Mouse (Mus musculus) adipocyte (in vitro differentiated cells): ENCODE results near the gene Slc35a3.
A peak's percentile ranks its signal among the peaks of the same experiment; 100 is the strongest.
"Not testable (repeated sequence)": the region's sequence is repeated elsewhere in the genome, so short reads cannot be mapped to it uniquely, and the experiment has no call there.

Source experiments
- DNase-seq: peaks from one replicate; pipeline ENCODE4 v3.0.0-alpha.2; 2016; ENCODE audit warnings: low spot score

Slc35a3 gene

GRCm38 (mm10) chr3:116712436-116712881, at the start of gene Slc35a3:
Slc35a3 (minus strand) TSS chr3:116712831.
- DNase-seq: peak; percentile 47

- no peak for DNase-seq
These were observed 40.2 kb upstream of the Slc35a3 start for GRCm38 (mm10) chr3:116752818-116753217.

GRCm38 (mm10) chr3:116751191-116751860, 38.7 kb upstream of the Slc35a3 start:
- DNase-seq: peak; percentile 59

- DNase-seq: peak; percentile 64
These were observed 36.0 kb upstream of the Slc35a3 start for GRCm38 (mm10) chr3:116748391-116749170.

GRCm38 (mm10) chr3:116747648-116748047, 35.0 kb upstream of the Slc35a3 start:
- DNase-seq: not testable (repeated sequence)

GRCm38 (mm10) chr3:116740963-116741362, 28.3 kb upstream of the Slc35a3 start:
- no peak for DNase-seq

- DNase-seq: no peak
These were observed 27.5 kb upstream of the Slc35a3 start for GRCm38 (mm10) chr3:116740106-116740505.

GRCm38 (mm10) chr3:116737326-116737731, 24.7 kb upstream of the Slc35a3 start:
- peak; percentile 68 for DNase-seq

- no peak for DNase-seq
These were observed 17.0 kb upstream of the Slc35a3 start for GRCm38 (mm10) chr3:116729483-116730174.

GRCm38 (mm10) chr3:116726807-116727206, 14.2 kb upstream of the Slc35a3 start:
- no peak for DNase-seq

- no peak for DNase-seq
These were observed 11.2 kb upstream of the Slc35a3 start for GRCm38 (mm10) chr3:116723496-116724481.

GRCm38 (mm10) chr3:116722980-116723379, 10.3 kb upstream of the Slc35a3 start:
- DNase-seq: peak; percentile 32

- DNase-seq: no peak
These were observed 6.3 kb upstream of the Slc35a3 start for GRCm38 (mm10) chr3:116718951-116719350.

GRCm38 (mm10) chr3:116713031-116713430, 400 bp upstream of the Slc35a3 start:
- DNase-seq: no peak

GRCm38 (mm10) chr3:116711624-116712435, 801 bp downstream of the Slc35a3 start:
- DNase-seq: peak; percentile 71

- DNase-seq: no peak
These were observed 1.7 kb downstream of the Slc35a3 start for GRCm38 (mm10) chr3:116710941-116711340.

GRCm38 (mm10) chr3:116705637-116706204, 6.9 kb downstream of the Slc35a3 start:
- DNase-seq: no peak

GRCm38 (mm10) chr3:116703835-116704234, 8.8 kb downstream of the Slc35a3 start:
- DNase-seq: no peak

- DNase-seq: no peak
These were observed 9.9 kb downstream of the Slc35a3 start for GRCm38 (mm10) chr3:116702647-116703272.

- DNase-seq: no peak
These were observed 11.0 kb downstream of the Slc35a3 start for GRCm38 (mm10) chr3:116701601-116702000.
